Mouse (Mus musculus) liver, embryonic 14.5 days (tissue): ENCODE measurements around the gene Spen. TPM values are rescaled to one million over a fixed set of nuclear protein-coding genes. Genes with fewer than 3 reads are reported as not detected.

Source experiments
- ATAC-seq: fragments of 200-750 bp; cut with Nextera tagmentation; 2 replicates; pipeline ENCODE4 v1.8.0; 2017; ENCODE audit warnings: moderate number of reproducible peaks, mild to moderate bottlenecking, moderate library complexity; ENCODE audit not compliant: insufficient read depth
- DNase-seq, 3 experiments: peaks; one replicate each; pipeline ENCODE4 v3.0.0-alpha.2; 2012 to 2013; ENCODE audit warnings: low read depth in 3 of 3, low spot score in 3 of 3
- H3K27ac ChIP-seq: fragments of 300-500 bp; sonication (generic); 2 replicates; pipeline ENCODE4 v1.5.1; 2014; ENCODE audit warnings: moderate library complexity, mild to moderate bottlenecking, control low read depth, inconsistent platforms
- H3K27me3 ChIP-seq: fragments of 300-500 bp; sonication (generic); 2 replicates; pipeline ENCODE4 v1.6.1; 2014; ENCODE audit warnings: mild to moderate bottlenecking, low read length, moderate library complexity; ENCODE audit not compliant: control insufficient read depth, insufficient read depth
- H3K36me3 ChIP-seq: fragments of 300-500 bp; sonication (generic); replicated peaks from 2 replicates; pipeline ENCODE4 v1.6.1; 2014; ENCODE audit warnings: low read depth; ENCODE audit not compliant: control insufficient read depth, insufficient read depth
- H3K4me1 ChIP-seq, 2 experiments: fragments of 200-500 bp in 1 of 2; fragments of 300-500 bp in 1 of 2; sonication (generic) in 1 of 2; replicated peaks; 2 replicates each; pipeline ENCODE4 v1.6.1; 2012 to 2014; ENCODE audit warnings: antibody characterized with exemption in 1 of 2, inconsistent platforms in 1 of 2, low read length in 1 of 2; ENCODE audit not compliant: control insufficient read depth in 2 of 2, insufficient read depth in 2 of 2
- H3K4me2 ChIP-seq: fragments of 300-500 bp; sonication (generic); 2 replicates; pipeline ENCODE4 v1.6.1; 2014; ENCODE audit warnings: low read depth, mild to moderate bottlenecking, control low read depth, moderate library complexity
- H3K4me3 ChIP-seq, 2 experiments: fragments of 200-500 bp in 1 of 2; fragments of 300-500 bp in 1 of 2; sonication (generic) in 1 of 2; 2 replicates each; pipeline ENCODE4 v1.5.1; 2012 to 2014; ENCODE audit warnings: low read depth in 2 of 2, low read length in 2 of 2, mild to moderate bottlenecking in 2 of 2, control low read depth in 1 of 2, inconsistent platforms in 1 of 2, moderate library complexity in 1 of 2; ENCODE audit not compliant: insufficient read depth in 1 of 2
- H3K9ac ChIP-seq: fragments of 300-500 bp; sonication (generic); replicated peaks from 2 replicates; pipeline ENCODE4 v1.6.1; 2014; ENCODE audit warnings: mild to moderate bottlenecking, control low read depth, moderate library complexity
- H3K9me3 ChIP-seq: fragments of 300-500 bp; sonication (generic); 2 replicates; pipeline ENCODE4 v1.6.1; 2016; ENCODE audit warnings: low read length, mixed read lengths; ENCODE audit not compliant: control insufficient read depth
- CTCF ChIP-seq: IDR thresholded peaks from 2 replicates; pipeline ENCODE4 v1.5.1; 2016; ENCODE audit warnings: antibody characterized with exemption, low read depth, control low read depth
- EP300 ChIP-seq: IDR thresholded peaks from 2 replicates; pipeline ENCODE4 v1.6.1; 2016; ENCODE audit warnings: antibody characterized with exemption, low read depth
- WGBS: fragments of 180-500 bp; shearing (Covaris S2); extraction: QIAGEN DNeasy Blood & Tissue Kit; methylation state at CpG from one replicate; pipeline ENCODE4 v1.1.7; 2014; ENCODE audit not compliant: insufficient replicate concordance; 5-methylcytosine and 5-hydroxymethylcytosine counted together
- polyA plus RNA-seq, 2 experiments: library from polyadenylated mRNA; depleted of rRNA in 1 of 2; stranded (reverse) in 1 of 2; unstranded in 1 of 2; fragments of >200 nt; fragmentation: Nextera tagmentation in 1 of 2; extraction: Ambion mirVana in 1 of 2; gene quantifications; 2 replicates each; pipeline versions ENCODE4 v1.2.1 to v1.2.3; 2012 to 2014

Spen gene
- polyA plus RNA-seq, 2 experiments: 3.4 to 4.0 TPM

DNA sequence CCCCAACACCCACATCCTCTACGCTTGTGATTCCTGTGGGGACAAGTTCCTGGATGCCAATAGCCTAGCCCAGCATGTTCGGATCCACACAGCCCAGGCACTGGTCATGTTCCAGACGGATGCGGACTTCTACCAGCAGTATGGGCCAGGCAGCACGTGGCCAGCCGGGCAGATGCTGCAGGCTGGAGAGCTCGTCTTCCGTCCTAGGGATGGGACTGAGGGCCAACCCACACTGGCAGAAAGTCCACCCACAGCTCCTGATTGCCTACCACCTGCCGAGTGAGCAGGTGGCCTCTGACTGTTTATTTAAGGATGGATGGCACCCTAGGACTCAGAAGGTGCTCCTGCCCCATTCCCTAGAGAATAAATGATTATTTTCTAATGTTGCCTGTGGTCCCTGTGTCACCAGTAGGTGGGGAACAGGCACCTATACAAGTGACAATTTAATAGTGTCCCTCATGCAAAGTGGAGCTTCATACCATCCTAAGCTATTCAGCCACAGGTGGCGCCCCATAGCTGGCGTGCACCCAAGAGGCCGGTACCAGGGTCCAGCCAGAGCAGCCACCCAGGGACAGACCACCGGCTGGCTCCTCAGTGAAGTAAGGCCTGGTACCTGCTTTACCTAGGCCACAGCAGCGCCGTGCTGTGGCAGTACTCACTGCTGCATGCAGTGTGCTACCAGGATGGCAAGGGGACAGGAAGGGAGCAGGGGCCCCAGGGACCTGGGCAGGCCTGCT, 71.4 kb downstream of the Spen start:
- TF ChIP-seq CTCF (peak; percentile 30; the same call in 1 of the 2 replicates), EP300 (no peak)
- no peak for ATAC-seq
- Histone ChIP-seq H3K4me2 (no peak overlapping the region), H3K4me3 (no peak overlapping the region), H3K27me3 (no peaks in the 10 kb centered on the region), H3K4me1 (no peaks in the 10 kb centered on the region), H3K36me3 (peaks cover 43% of the 10 kb centered on the region), H3K9me3 (no peaks in the 10 kb centered on the region), H3K27ac (no peak overlapping the region), H3K9ac (no peak overlapping the region)
- DNase-seq: no peak
- WGBS: 84% methylated on average over 15 of the region's 15 CpGs

DNA sequence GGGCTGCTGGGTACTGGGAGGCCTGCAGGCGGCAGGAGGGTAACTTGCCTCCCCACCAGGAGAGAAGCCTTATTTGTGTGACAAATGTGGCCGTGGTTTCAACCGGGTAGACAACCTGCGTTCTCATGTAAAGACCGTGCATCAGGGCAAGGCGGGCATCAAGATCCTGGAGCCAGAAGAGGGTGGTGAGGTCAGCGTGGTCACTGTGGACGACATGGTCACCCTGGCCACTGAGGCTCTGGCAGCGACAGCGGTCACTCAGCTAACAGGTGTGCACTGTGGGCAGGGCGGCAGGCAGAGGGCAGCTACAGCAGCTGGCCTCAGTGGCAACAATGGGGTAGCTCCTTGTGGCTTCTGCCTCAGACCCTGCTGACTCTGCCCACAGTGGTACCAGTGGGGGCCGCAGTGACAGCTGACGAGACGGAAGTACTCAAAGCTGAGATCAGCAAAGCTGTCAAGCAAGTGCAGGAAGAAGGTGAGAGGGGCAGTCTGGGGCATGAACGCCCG, 72.1 kb downstream of the Spen start:
- H3K27ac ChIP-seq: no peak overlapping the region
- ATAC-seq: no peak
- no peaks in the 10 kb centered on the region for H3K4me1 ChIP-seq
- H3K9ac ChIP-seq: no peak overlapping the region
- no peaks in the 10 kb centered on the region for H3K27me3 ChIP-seq
- 86% methylated on average over 16 of the region's 16 CpGs for WGBS
- H3K4me3 ChIP-seq: no peak overlapping the region
- no peaks in the 10 kb centered on the region for H3K9me3 ChIP-seq
- DNase-seq: no peak
- no peak overlapping the region for H3K4me2 ChIP-seq
- TF ChIP-seq CTCF: no peak
- TF ChIP-seq EP300: no peak
- H3K36me3 ChIP-seq: peaks cover 38% of the 10 kb centered on the region

DNA sequence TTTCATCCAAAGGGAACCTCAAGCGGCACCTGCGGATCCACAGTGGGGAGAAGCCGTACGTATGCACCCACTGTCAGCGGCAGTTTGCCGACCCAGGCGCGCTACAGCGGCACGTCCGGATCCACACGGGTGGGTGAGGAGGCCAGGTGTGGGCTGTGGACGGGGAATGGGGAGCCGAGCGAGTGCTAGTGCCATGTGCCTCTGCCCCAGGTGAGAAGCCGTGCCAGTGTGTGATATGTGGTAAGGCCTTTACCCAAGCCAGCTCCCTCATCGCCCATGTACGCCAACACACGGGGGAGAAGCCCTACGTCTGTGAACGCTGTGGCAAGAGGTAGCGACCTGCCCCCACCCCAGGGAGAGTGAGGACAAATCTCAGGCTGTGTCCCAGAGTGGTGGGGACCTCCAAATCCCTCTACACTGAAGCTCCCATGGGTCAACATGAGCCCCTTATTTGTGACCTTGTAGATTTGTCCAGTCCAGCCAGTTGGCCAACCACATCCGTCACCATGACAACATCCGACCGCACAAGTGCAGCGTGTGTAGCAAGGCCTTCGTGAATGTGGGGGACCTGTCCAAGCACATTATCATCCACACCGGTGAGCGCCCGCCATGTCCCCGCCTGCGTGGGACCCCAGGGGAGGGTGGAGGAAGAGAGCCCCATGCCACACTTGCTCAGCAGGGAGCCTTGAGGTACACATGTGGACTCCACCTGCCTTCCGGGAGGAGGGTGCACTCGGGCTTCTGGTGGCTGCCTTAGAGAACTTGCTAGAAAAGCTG, 72.7 kb downstream of the Spen start:
- Histone ChIP-seq H3K4me1 (no peaks in the 10 kb centered on the region), H3K36me3 (peaks cover 34% of the 10 kb centered on the region), H3K9me3 (no peaks in the 10 kb centered on the region), H3K4me3 (no peak overlapping the region), H3K4me2 (no peak overlapping the region), H3K27me3 (no peaks in the 10 kb centered on the region), H3K27ac (no peak overlapping the region), H3K9ac (no peak overlapping the region)
- no peak for ATAC-seq
- 87% methylated on average over 34 of the region's 34 CpGs for WGBS
- TF ChIP-seq EP300 (no peak), CTCF (no peak)
- DNase-seq: no peak

DNA sequence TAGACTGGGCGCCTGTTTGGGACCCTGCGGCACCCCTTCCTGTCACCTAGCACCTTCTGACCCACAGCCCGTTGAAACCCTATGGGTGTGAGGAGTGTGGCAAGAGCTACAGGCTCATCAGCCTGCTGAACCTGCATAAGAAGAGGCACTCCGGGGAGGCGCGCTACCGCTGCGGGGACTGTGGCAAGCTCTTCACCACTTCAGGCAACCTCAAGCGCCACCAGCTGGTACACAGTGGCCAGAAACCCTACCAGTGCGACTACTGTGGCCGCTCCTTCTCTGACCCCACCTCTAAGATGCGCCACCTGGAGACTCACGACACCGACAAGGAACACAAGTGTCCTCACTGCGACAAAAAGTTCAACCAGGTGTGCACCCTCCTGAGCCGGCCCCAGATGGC, 73.7 kb downstream of the Spen start:
- no peak overlapping the region for H3K4me2 ChIP-seq
- no peak overlapping the region for H3K4me3 ChIP-seq
- no peaks in the 10 kb centered on the region for H3K4me1 ChIP-seq
- H3K27me3 ChIP-seq: no peaks in the 10 kb centered on the region
- no peak overlapping the region for H3K9ac ChIP-seq
- ATAC-seq (no peak), DNase-seq (no peak)
- TF ChIP-seq CTCF: no peak
- TF ChIP-seq EP300: no peak
- no peaks in the 10 kb centered on the region for H3K9me3 ChIP-seq
- 82% methylated on average over 16 of the region's 16 CpGs for WGBS
- H3K36me3 ChIP-seq: peaks cover 34% of the 10 kb centered on the region
- H3K27ac ChIP-seq: no peak overlapping the region

DNA sequence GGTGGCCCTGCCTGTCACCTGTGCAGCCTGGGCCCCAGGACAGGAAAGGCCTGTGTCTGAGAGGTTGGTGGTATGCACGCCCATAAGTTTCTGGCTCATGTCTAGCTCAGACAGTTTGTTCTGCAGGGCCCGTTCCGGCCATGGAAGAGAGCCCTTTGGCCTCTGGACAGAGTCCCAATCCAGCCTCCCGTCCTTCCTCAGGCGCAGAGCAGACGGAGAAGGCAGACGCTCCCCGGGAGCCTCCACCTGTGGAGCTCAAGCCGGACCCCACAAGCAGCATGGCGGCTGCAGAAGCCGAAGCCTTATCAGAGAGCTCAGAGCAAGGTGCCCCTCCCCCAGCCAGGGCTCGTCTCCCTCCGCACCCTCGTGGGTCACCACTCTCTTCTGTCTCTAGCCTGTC, 74.9 kb downstream of the Spen start:
- Histone ChIP-seq H3K27ac (no peak overlapping the region), H3K27me3 (no peaks in the 10 kb centered on the region), H3K4me3 (no peak overlapping the region), H3K9ac (no peak overlapping the region), H3K4me2 (no peak overlapping the region), H3K4me1 (no peaks in the 10 kb centered on the region), H3K36me3 (peaks cover 25% of the 10 kb centered on the region), H3K9me3 (no peaks in the 10 kb centered on the region)
- DNase-seq (no peak), ATAC-seq (no peak)
- TF ChIP-seq CTCF (no peak), EP300 (no peak)
- 69% methylated on average over 14 of the region's 14 CpGs for WGBS
